Mouse (Mus musculus): ENCODE measurements around the gene E4f1.
"Not testable (repeated sequence)": the region's sequence is repeated elsewhere in the genome, so short reads cannot be mapped to it uniquely, and the experiment has no call there.

E4f1 gene

GRCm38 (mm10) chr17:24461580-24461979 is 8.5 kb downstream of the E4f1 start:
- no peak for DNase-seq (ENCODE audit: extremely low spot score, low spot score)

GRCm38 (mm10) chr17:24455523-24456206 is 14.4 kb downstream of the E4f1 start:
- DNase-seq (ENCODE audit: extremely low spot score, low spot score) = not testable (repeated sequence)

- peak; percentile 98 for DNase-seq (ENCODE audit: extremely low spot score, low spot score)
Observed at GRCm38 (mm10) chr17:24454756-24455522, 15.2 kb downstream of the E4f1 start.

- no peak for DNase-seq (ENCODE audit: extremely low spot score, low spot score)
Observed at GRCm38 (mm10) chr17:24454218-24454755, 15.8 kb downstream of the E4f1 start.

- no peak for DNase-seq (ENCODE audit: extremely low spot score, low spot score)
Observed at GRCm38 (mm10) chr17:24453372-24453771, 16.7 kb downstream of the E4f1 start.

- DNase-seq (ENCODE audit: extremely low spot score, low spot score) = no peak
Observed at GRCm38 (mm10) chr17:24451220-24451619, 18.9 kb downstream of the E4f1 start.

GRCm38 (mm10) chr17:24449507-24449906 is 20.6 kb downstream of the E4f1 start:
- DNase-seq (ENCODE audit: extremely low spot score, low spot score) = no peak

- DNase-seq (ENCODE audit: extremely low spot score, low spot score) = no peak
Observed at GRCm38 (mm10) chr17:24446590-24446989, 23.5 kb downstream of the E4f1 start.

GRCm38 (mm10) chr17:24443409-24443808 is 26.7 kb downstream of the E4f1 start:
- no peak for DNase-seq (ENCODE audit: extremely low spot score, low spot score)

- no peak for DNase-seq (ENCODE audit: extremely low spot score, low spot score)
Observed at GRCm38 (mm10) chr17:24442632-24443155, 27.4 kb downstream of the E4f1 start, which contains the start of gene Dnase1l2. Gene Dnase1l2 (minus strand): TSS chr17:24443105.

- DNase-seq (ENCODE audit: extremely low spot score, low spot score) = no peak
Observed at GRCm38 (mm10) chr17:24442107-24442506, 28.0 kb downstream of the E4f1 start.

- DNase-seq (ENCODE audit: extremely low spot score, low spot score) = no peak
Observed at GRCm38 (mm10) chr17:24441148-24441547, 29.0 kb downstream of the E4f1 start.

GRCm38 (mm10) chr17:24440377-24440776 is 29.7 kb downstream of the E4f1 start:
- no peak for DNase-seq (ENCODE audit: extremely low spot score, low spot score)

GRCm38 (mm10) chr17:24437016-24437415 is 33.1 kb downstream of the E4f1 start:
- peak; percentile 32 for DNase-seq (ENCODE audit: extremely low spot score, low spot score)

GRCm38 (mm10) chr17:24429201-24429983 is 40.7 kb downstream of the E4f1 start:
- no peak for DNase-seq (ENCODE audit: extremely low spot score, low spot score)

GRCm38 (mm10) chr17:24427170-24427557 is 42.9 kb downstream of the E4f1 start:
- DNase-seq (ENCODE audit: extremely low spot score, low spot score) = peak; percentile 22

GRCm38 (mm10) chr17:24426471-24427169 is 43.5 kb downstream of the E4f1 start, which contains the start of gene Eci1:
Gene Eci1 (plus strand): TSS chr17:24426641.
- peak; percentile 95 for DNase-seq (ENCODE audit: extremely low spot score, low spot score)

- no peak for DNase-seq (ENCODE audit: extremely low spot score, low spot score)
Observed at GRCm38 (mm10) chr17:24425905-24426304, 44.2 kb downstream of the E4f1 start.

- DNase-seq (ENCODE audit: extremely low spot score, low spot score) = not testable (repeated sequence)
Observed at GRCm38 (mm10) chr17:24425326-24425725, 44.8 kb downstream of the E4f1 start.

- no peak for DNase-seq (ENCODE audit: extremely low spot score, low spot score)
Observed at GRCm38 (mm10) chr17:24424489-24424888, 45.6 kb downstream of the E4f1 start.

GRCm38 (mm10) chr17:24423114-24423513 is 47.0 kb downstream of the E4f1 start:
- no peak for DNase-seq (ENCODE audit: extremely low spot score, low spot score)
